Mouse (Mus musculus): ENCODE measurements around the gene Vmn2r34. TPM values are rescaled to one million over a fixed set of nuclear protein-coding genes. Genes with fewer than 3 reads are reported as not detected.
"Not testable (repeated sequence)": the region's sequence is repeated elsewhere in the genome, so short reads cannot be mapped to it uniquely, and the experiment has no call there.

The Vmn2r34 gene
- not detected in 2 replicates for polyA plus RNA-seq (2015; fragmentation: Nextera tagmentation; extraction: Ambion mirVana)

- not testable (repeated sequence) for ATAC-seq (ENCODE audit: low FRiP score, low TSS enrichment); H3K4me2 ChIP-seq (replicated peaks; ENCODE audit: low read depth, low read length); H3K4me3 ChIP-seq (ENCODE audit: low read length); H3K36me3 ChIP-seq (ENCODE audit: insufficient read depth, low read length); H3K9me3 ChIP-seq (ENCODE audit: low read length); H3K9ac ChIP-seq (replicated peaks; ENCODE audit: low read length); H3K27ac ChIP-seq (ENCODE audit: low read length); H3K27me3 ChIP-seq (ENCODE audit: insufficient read depth, low read length); H3K4me1 ChIP-seq (ENCODE audit: insufficient read depth, low read length)
- no CpG with 5 or more reads among the region's 2 CpGs for WGBS
Observed at GRCm38 (mm10) chr7:7689413-7689812, at the start of gene Vmn2r34. Vmn2r34 (minus strand) TSS chr7:7689513.

DNA sequence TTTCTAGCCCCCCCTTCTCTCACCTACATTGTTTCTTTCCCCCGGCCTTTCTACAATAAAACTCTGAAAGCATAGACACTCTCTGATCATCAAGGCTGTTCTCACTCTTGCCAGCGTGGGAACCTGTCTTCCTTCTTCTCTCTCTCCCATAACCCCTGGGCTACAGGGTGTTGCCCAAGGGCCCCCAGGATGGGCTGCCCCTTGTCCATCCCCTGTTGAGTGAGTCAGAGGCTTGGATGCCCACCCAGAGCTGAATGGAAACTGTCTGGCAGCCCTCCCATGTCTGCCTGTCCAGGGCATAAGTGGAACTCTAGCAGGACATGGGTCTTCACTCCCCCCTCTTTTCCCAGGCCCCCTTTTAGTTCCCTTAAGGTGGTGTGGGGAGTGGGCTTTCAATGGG, 15.3 kb downstream of the Vmn2r34 start:
- H3K36me3 ChIP-seq (ENCODE audit: insufficient read depth, low read length); H3K27ac ChIP-seq (ENCODE audit: low read length); H3K9ac ChIP-seq (replicated peaks; ENCODE audit: low read length); ATAC-seq (ENCODE audit: low FRiP score, low TSS enrichment); H3K9me3 ChIP-seq (ENCODE audit: low read length); H3K27me3 ChIP-seq (ENCODE audit: insufficient read depth, low read length); H3K4me1 ChIP-seq (ENCODE audit: insufficient read depth, low read length); H3K4me3 ChIP-seq (ENCODE audit: low read length); H3K4me2 ChIP-seq (replicated peaks; ENCODE audit: low read depth, low read length): not testable (repeated sequence)
- 74% methylated on average over 2 of the region's 2 CpGs for WGBS

Other genes with a start within 250 kb of the Vmn2r34 start
- gene Vmn2r32, start 209.5 kb downstream of the Vmn2r34 start, polyA plus RNA-seq (2015; fragmentation: Nextera tagmentation; extraction: Ambion mirVana): not detected in 2 replicates
- not detected in 2 replicates for gene Vmn2r33, start 122.7 kb downstream of the Vmn2r34 start, polyA plus RNA-seq (2015; fragmentation: Nextera tagmentation; extraction: Ambion mirVana)
- gene Vmn2r35, start 130.4 kb upstream of the Vmn2r34 start, polyA plus RNA-seq (2015; fragmentation: Nextera tagmentation; extraction: Ambion mirVana): not detected in 2 replicates
- not detected in 2 replicates for gene Vmn2r36, start 213.0 kb upstream of the Vmn2r34 start, polyA plus RNA-seq (2015; fragmentation: Nextera tagmentation; extraction: Ambion mirVana)